Mouse (Mus musculus): ENCODE results near the gene Vmn1r235. TPM values are rescaled to one million over a fixed set of nuclear protein-coding genes. Genes with fewer than 3 reads are reported as not detected.
"Not testable (repeated sequence)": the region's sequence is repeated elsewhere in the genome, so short reads cannot be mapped to it uniquely, and the experiment has no call there.

The Vmn1r235 gene
- polyA plus RNA-seq (2014; fragmentation: Nextera tagmentation; extraction: Ambion mirVana), result not detected in 2 replicates

DNA sequence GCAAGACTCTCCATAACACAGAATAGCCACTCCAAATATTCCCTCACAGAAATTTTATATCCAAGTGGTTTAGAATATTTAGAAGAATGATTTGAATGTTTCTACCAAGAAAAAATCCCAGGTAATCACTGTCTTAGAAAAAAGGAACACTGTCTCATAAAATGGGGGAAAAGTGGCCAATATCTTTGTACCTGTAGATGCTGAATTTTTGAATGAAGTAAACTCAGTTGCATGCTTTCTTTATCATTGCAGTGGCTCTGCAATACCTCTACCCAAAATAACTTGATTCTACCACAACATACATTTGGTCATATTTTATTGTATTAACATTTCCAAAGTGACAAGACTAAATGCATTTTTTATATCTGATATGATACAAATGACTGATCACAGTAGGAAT, at the start of gene Vmn1r235:
TSS of gene Vmn1r235 (plus strand) at position 301 of the 400 bp plus-strand sequence.
- no peak within 1 kb of the TSS for H3K4me2 ChIP-seq (ENCODE audit: low read depth, low read length)
- H3K4me3 ChIP-seq (ENCODE audit: low read depth, low read length), result no peak within 1 kb of the TSS
- no peak for ATAC-seq (ENCODE audit: low read depth)
- H3K27ac ChIP-seq (ENCODE audit: low read depth, low read length), result no peak within 1 kb of the TSS
- H3K9me3 ChIP-seq (ENCODE audit: control insufficient read depth, low read length), result no peaks in the 10 kb centered on the region
- no peaks in the 10 kb centered on the region for H3K4me1 ChIP-seq (ENCODE audit: control insufficient read depth, insufficient read depth, low read length)
- no peaks in the 10 kb centered on the region for H3K36me3 ChIP-seq (ENCODE audit: control insufficient read depth, insufficient read depth, low read length)
- no peak within 1 kb of the TSS for H3K9ac ChIP-seq (replicated peaks; ENCODE audit: low read depth, low read length)
- H3K27me3 ChIP-seq (ENCODE audit: control insufficient read depth, insufficient read depth, low read length), result no peaks in the 10 kb centered on the region

- not testable (repeated sequence) for H3K4me2 ChIP-seq (ENCODE audit: low read depth, low read length); H3K9ac ChIP-seq (replicated peaks; ENCODE audit: low read depth, low read length); H3K27me3 ChIP-seq (ENCODE audit: control insufficient read depth, insufficient read depth, low read length); H3K27ac ChIP-seq (ENCODE audit: low read depth, low read length); ATAC-seq (ENCODE audit: low read depth); H3K4me3 ChIP-seq (ENCODE audit: low read depth, low read length); H3K4me1 ChIP-seq (ENCODE audit: control insufficient read depth, insufficient read depth, low read length); H3K9me3 ChIP-seq (ENCODE audit: control insufficient read depth, low read length); H3K36me3 ChIP-seq (ENCODE audit: control insufficient read depth, insufficient read depth, low read length)
- 93% methylated on average over 1 of the region's 1 CpGs for WGBS
These were observed 45.1 kb upstream of the Vmn1r235 start for GRCm38 (mm10) chr17:21211081-21211480.

DNA sequence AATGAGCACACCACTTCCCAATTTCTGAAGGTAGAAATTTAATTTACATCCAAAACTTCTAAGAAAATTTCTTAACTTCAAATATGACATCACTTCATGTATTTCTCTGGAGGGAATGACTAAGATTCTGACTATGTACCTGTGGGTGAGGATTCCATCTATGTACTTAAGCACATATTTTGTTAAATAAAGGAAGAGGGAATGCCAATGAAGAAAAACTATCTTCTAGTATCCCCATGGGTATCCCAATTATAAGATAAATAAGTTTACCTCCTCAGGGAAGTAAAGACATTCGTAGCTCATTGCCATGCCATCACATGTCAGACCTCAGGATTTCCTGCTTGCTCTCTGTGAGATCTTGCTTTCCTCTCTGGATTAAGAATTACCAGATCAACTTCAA, 30.4 kb upstream of the Vmn1r235 start, which contains the start of gene Vmn1r234:
TSS of gene Vmn1r234 (plus strand) at position 301 of the 400 bp plus-strand sequence.
- Histone ChIP-seq H3K27ac (ENCODE audit: low read depth, low read length) (no peak within 1 kb of the TSS), H3K4me1 (ENCODE audit: control insufficient read depth, insufficient read depth, low read length) (no peaks in the 10 kb centered on the region), H3K27me3 (ENCODE audit: control insufficient read depth, insufficient read depth, low read length) (no peaks in the 10 kb centered on the region), H3K4me3 (ENCODE audit: low read depth, low read length) (no peak within 1 kb of the TSS), H3K9ac (replicated peaks; ENCODE audit: low read depth, low read length) (no peak within 1 kb of the TSS), H3K36me3 (ENCODE audit: control insufficient read depth, insufficient read depth, low read length) (no peaks in the 10 kb centered on the region), H3K9me3 (ENCODE audit: control insufficient read depth, low read length) (no peaks in the 10 kb centered on the region), H3K4me2 (ENCODE audit: low read depth, low read length) (no peak within 1 kb of the TSS)
- 89% methylated on average over 1 of the region's 1 CpGs for WGBS
- no peak for ATAC-seq (ENCODE audit: low read depth)

DNA sequence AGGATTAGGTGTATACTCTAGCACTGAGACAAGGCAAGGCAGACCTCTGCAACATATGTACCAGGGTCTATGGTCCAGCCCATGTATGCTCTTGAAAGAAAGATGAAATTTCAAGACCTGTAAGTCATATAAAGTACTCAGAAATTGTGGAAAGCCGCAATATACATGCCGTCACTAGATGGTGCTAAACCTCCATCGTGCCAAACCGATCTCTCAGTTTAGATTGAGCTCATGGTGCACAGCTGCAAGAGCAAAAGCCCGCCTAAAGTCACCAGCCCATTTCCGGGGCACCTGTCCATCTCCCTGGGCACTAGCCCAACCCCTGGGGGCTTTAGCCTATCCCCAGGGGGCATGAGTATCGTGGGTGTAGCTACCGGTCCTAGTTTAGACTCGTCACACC, 24.6 kb upstream of the Vmn1r235 start:
- Histone ChIP-seq H3K36me3 (ENCODE audit: control insufficient read depth, insufficient read depth, low read length) (no peaks in the 10 kb centered on the region), H3K4me2 (ENCODE audit: low read depth, low read length) (no peak overlapping the region), H3K27ac (ENCODE audit: low read depth, low read length) (no peak overlapping the region), H3K9me3 (ENCODE audit: control insufficient read depth, low read length) (no peaks in the 10 kb centered on the region), H3K4me3 (ENCODE audit: low read depth, low read length) (no peak overlapping the region), H3K27me3 (ENCODE audit: control insufficient read depth, insufficient read depth, low read length) (no peaks in the 10 kb centered on the region), H3K9ac (replicated peaks; ENCODE audit: low read depth, low read length) (no peak overlapping the region), H3K4me1 (ENCODE audit: control insufficient read depth, insufficient read depth, low read length) (no peaks in the 10 kb centered on the region)
- ATAC-seq (ENCODE audit: low read depth), result no peak
- WGBS, result 27% methylated on average over 9 of the region's 9 CpGs

DNA sequence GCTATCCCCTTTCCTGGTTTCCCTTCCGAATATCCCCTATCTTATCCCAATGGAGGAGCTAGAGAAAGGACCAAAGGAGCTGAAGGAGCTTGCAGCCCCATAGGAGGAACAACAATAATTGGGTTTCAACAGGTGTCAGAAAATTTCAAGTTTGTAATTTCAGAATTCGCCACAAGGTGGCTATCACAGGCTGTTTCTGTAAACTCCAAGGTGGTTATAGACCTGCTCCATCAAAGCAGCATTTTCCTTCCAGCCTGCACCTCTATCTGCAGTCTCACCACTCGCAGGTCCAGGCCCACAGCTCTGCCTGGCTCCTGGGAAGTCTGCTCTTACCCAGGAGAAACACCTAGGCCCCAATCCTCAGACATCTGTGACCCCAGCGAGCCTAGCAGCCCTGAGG, 15.9 kb downstream of the Vmn1r235 start:
- no peak overlapping the region for H3K27ac ChIP-seq (ENCODE audit: low read depth, low read length)
- peak; percentile 44; the same call in 1 of the 2 replicates for ATAC-seq (ENCODE audit: low read depth)
- whole genome bisulfite sequencing, result 14% methylated on average over 4 of the region's 4 CpGs

DNA sequence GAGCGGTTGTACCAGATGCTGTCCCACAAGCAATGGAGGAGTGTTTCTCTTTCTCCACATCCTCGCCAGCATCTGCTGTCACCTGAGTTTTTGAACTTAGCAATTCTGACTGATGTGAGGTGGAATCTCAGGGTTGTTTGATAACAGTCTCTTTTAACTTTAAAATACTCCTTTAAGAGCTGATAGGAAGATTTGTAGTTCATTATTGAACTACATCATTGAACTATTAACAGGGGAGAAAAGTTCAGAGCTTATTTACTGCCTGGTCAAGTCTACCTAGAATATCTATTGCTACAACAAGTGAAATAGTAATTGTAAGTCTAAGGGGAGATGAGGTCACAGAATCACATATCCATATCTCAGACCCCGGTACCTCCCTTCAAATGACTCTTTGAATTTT, 26.4 kb downstream of the Vmn1r235 start, which contains the start of gene Vmn1r236:
TSS of gene Vmn1r236 (plus strand) at position 301 of the 400 bp plus-strand sequence.
- Histone ChIP-seq H3K27me3 (ENCODE audit: control insufficient read depth, insufficient read depth, low read length) (no peaks in the 10 kb centered on the region), H3K4me3 (ENCODE audit: low read depth, low read length) (no peak within 1 kb of the TSS), H3K27ac (ENCODE audit: low read depth, low read length) (no peak within 1 kb of the TSS), H3K4me1 (ENCODE audit: control insufficient read depth, insufficient read depth, low read length) (no peaks in the 10 kb centered on the region), H3K4me2 (ENCODE audit: low read depth, low read length) (no peak within 1 kb of the TSS), H3K9me3 (ENCODE audit: control insufficient read depth, low read length) (no peaks in the 10 kb centered on the region), H3K36me3 (ENCODE audit: control insufficient read depth, insufficient read depth, low read length) (no peaks in the 10 kb centered on the region), H3K9ac (replicated peaks; ENCODE audit: low read depth, low read length) (no peak within 1 kb of the TSS)
- no peak for ATAC-seq (ENCODE audit: low read depth)
- 85% methylated on average over 3 of the region's 3 CpGs for WGBS

More for the DNA sequence above, 15.9 kb downstream of the Vmn1r235 start:
- no peak overlapping the region for H3K9ac ChIP-seq (replicated peaks; ENCODE audit: low read depth, low read length)
- H3K36me3 ChIP-seq (ENCODE audit: control insufficient read depth, insufficient read depth, low read length), result no peaks in the 10 kb centered on the region
- H3K27me3 ChIP-seq (ENCODE audit: control insufficient read depth, insufficient read depth, low read length), result no peaks in the 10 kb centered on the region
- H3K4me3 ChIP-seq (ENCODE audit: low read depth, low read length), result no peak overlapping the region
- H3K4me1 ChIP-seq (ENCODE audit: control insufficient read depth, insufficient read depth, low read length), result no peaks in the 10 kb centered on the region
- no peaks in the 10 kb centered on the region for H3K9me3 ChIP-seq (ENCODE audit: control insufficient read depth, low read length)
- no peak overlapping the region for H3K4me2 ChIP-seq (ENCODE audit: low read depth, low read length)

DNA sequence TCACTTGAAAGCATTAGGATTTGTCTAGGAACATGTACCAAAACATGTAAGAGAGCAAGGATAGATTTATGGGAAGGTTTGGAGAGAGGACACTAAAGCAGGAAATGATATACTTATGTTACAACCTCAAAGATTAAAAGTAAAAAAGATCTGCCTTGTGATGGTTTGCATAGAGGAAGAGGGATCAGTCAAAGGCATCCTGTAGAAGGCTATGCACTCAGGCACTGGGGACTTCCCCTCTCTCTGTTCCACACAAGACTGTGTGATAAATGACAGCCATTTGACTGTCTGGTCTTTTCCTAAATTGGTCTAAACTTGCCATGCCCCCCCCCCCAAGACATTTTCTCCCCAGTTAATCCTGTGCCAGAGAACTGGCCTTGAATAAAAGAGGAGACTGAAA, 28.2 kb downstream of the Vmn1r235 start:
- no peak for ATAC-seq (ENCODE audit: low read depth)
- no peaks in the 10 kb centered on the region for H3K27me3 ChIP-seq (ENCODE audit: control insufficient read depth, insufficient read depth, low read length)

DNA sequence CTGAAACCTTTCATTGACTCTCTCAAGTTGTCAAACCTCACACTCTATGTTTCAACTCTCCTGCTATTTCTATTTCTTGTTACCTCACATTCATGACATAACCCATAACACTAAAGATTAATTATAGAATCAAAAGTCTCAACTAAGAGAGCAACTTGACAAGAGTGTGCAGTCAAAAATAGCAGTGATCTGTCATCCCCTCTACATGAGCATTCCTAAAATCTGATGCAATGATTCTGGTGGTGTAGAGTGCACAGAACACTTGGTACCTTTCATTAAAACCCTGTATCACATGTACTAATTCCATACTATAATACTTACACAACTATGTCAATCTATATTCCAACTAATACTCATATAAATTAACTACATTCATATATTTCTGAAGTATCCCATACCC, 33.5 kb downstream of the Vmn1r235 start:
- Histone ChIP-seq H3K27me3 (ENCODE audit: control insufficient read depth, insufficient read depth, low read length) (no peaks in the 10 kb centered on the region), H3K4me1 (ENCODE audit: control insufficient read depth, insufficient read depth, low read length) (no peaks in the 10 kb centered on the region), H3K36me3 (ENCODE audit: control insufficient read depth, insufficient read depth, low read length) (no peaks in the 10 kb centered on the region), H3K27ac (ENCODE audit: low read depth, low read length) (no peak overlapping the region), H3K9ac (replicated peaks; ENCODE audit: low read depth, low read length) (no peak overlapping the region), H3K4me3 (ENCODE audit: low read depth, low read length) (no peak overlapping the region), H3K4me2 (ENCODE audit: low read depth, low read length) (no peak overlapping the region), H3K9me3 (ENCODE audit: control insufficient read depth, low read length) (no peaks in the 10 kb centered on the region)
- ATAC-seq (ENCODE audit: low read depth), result no peak

More for the DNA sequence above, 28.2 kb downstream of the Vmn1r235 start:
- no peak overlapping the region for H3K27ac ChIP-seq (ENCODE audit: low read depth, low read length)
- H3K4me1 ChIP-seq (ENCODE audit: control insufficient read depth, insufficient read depth, low read length), result no peaks in the 10 kb centered on the region
- H3K36me3 ChIP-seq (ENCODE audit: control insufficient read depth, insufficient read depth, low read length), result no peaks in the 10 kb centered on the region
- H3K9ac ChIP-seq (replicated peaks; ENCODE audit: low read depth, low read length), result no peak overlapping the region
- H3K4me2 ChIP-seq (ENCODE audit: low read depth, low read length), result no peak overlapping the region
- H3K4me3 ChIP-seq (ENCODE audit: low read depth, low read length), result no peak overlapping the region
- no peaks in the 10 kb centered on the region for H3K9me3 ChIP-seq (ENCODE audit: control insufficient read depth, low read length)

DNA sequence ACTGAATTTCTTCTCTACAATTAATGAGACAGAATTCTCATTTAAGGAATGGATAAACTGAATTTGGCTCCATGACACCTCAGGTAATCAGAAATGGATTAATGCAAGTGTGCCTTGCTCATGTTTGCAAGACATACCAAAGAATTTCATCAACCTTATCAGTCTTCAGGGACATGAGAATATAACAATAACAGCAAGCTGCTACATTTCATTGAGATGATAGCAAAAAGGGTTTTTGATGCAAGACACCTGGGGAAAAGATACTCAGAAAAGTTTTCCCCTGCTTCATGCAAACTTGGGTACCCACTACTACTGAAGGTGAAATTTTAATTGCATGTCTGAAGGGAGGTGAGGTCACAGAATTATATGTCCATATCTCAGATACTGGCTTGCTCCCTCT, 55.4 kb downstream of the Vmn1r235 start, which contains the start of gene Vmn1r237:
TSS of gene Vmn1r237 (plus strand) at position 301 of the 400 bp plus-strand sequence.
- H3K27ac ChIP-seq (ENCODE audit: low read depth, low read length), result no peak within 1 kb of the TSS
- no peaks in the 10 kb centered on the region for H3K9me3 ChIP-seq (ENCODE audit: control insufficient read depth, low read length)
- no peak within 1 kb of the TSS for H3K4me2 ChIP-seq (ENCODE audit: low read depth, low read length)
- no peak for ATAC-seq (ENCODE audit: low read depth)
- H3K36me3 ChIP-seq (ENCODE audit: control insufficient read depth, insufficient read depth, low read length), result no peaks in the 10 kb centered on the region
- H3K4me1 ChIP-seq (ENCODE audit: control insufficient read depth, insufficient read depth, low read length), result no peaks in the 10 kb centered on the region
- no peak within 1 kb of the TSS for H3K9ac ChIP-seq (replicated peaks; ENCODE audit: low read depth, low read length)
- no peaks in the 10 kb centered on the region for H3K27me3 ChIP-seq (ENCODE audit: control insufficient read depth, insufficient read depth, low read length)
- no peak within 1 kb of the TSS for H3K4me3 ChIP-seq (ENCODE audit: low read depth, low read length)

Data from neural tube, embryonic 14.5 days (tissue).